Mouse (Mus musculus): ENCODE data around the gene Gabre.

GRCm38 (mm10) chrX:72297812-72298211 lies 23.2 kb upstream of the Gabre start:
- TF ChIP-seq CTCF (IDR thresholded peaks at IDR 0.05; ENCODE audit: low read depth, low read length) (no peak), POLR2A (IDR thresholded peaks at IDR 0.05; ENCODE audit: extremely low read depth, insufficient read depth, low read length) (no peak)
